Mouse (Mus musculus): ENCODE measurements around the gene Bach2. TPM values are rescaled to one million over a fixed set of nuclear protein-coding genes. Genes with fewer than 3 reads are reported as not detected.

The Bach2 gene
- polyA plus RNA-seq, 1 experiment = 14.1 TPM

DNA sequence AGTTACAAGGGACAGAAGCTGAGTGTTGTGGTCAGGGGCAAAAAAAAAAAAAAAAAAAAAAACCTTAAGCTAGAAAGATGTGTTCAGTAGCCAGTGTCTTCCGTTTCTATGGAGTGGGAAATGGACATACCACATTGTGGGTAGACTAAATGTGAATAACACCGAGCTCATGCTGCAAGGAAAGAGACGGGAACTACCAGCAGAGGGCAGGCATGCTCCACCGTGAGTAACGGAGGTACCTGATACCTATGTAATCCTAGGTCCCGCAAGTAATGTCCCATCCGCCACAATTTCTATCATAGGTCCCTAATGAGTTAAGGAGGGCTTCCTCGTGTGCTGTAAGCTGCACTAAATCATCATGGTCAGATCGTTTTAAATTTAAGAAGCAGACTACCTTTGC is 348.0 kb downstream of the Bach2 start:
- peak; percentile 45 to 67 for DNase-seq (ENCODE audit: low read depth in 1 of 2, low spot score in 2 of 2)
- TF ChIP-seq POLR2A (IDR thresholded peaks at IDR 0.05; ENCODE audit: low read depth, low read length) (no peak), CTCF (IDR thresholded peaks at IDR 0.05; ENCODE audit: extremely low read depth, insufficient read depth, insufficient read length, insufficient replicate concordance) (peak; percentile 69; the same call in 1 of the 2 replicates)
- no peak overlapping the region for H3K27ac ChIP-seq (ENCODE audit: insufficient read depth, low read length)
- H3K4me1 ChIP-seq (ENCODE audit: control insufficient read depth, insufficient read depth, insufficient read length) = peaks cover 8% of the 10 kb centered on the region; the same call in 1 of the 2 replicates
- H3K27me3 ChIP-seq (ENCODE audit: control insufficient read depth, insufficient read depth, low read length) = no peaks in the 10 kb centered on the region
- 0 out of 2 replicates have a peak, but pooled peaks cover 1% of the 10 kb centered on the region for H3K36me3 ChIP-seq (ENCODE audit: control insufficient read depth, insufficient read depth, low read length)
- H3K4me3 ChIP-seq (ENCODE audit: extremely low read depth, insufficient read depth, insufficient read length) = no peak overlapping the region
- WGBS = 13% methylated on average over 9 of the region's 9 CpGs

DNA sequence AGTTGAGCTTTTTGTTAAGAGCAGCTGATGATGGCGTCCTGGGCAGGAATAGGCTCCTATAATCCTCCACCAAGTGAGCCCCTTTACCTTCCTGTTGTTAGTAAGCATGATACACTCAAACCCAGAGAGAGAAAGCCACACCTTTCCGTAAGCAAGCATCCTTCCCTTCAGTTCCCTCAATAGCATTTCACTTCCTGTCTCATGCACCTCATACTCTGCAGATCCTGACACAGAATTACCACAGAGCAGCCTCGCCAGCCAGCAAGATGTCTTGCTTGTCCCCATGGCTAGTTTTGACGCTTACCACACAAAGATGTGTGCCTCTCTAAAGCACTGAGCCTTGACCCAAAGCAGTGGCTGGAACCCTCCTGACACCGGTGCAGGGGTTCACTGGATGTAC is 348.9 kb downstream of the Bach2 start:
- TF ChIP-seq POLR2A (IDR thresholded peaks at IDR 0.05; ENCODE audit: low read depth, low read length) = no peak
- TF ChIP-seq CTCF (IDR thresholded peaks at IDR 0.05; ENCODE audit: extremely low read depth, insufficient read depth, insufficient read length, insufficient replicate concordance) = no peak
- no peak for DNase-seq (ENCODE audit: low read depth in 1 of 2, low spot score in 2 of 2)
- Histone ChIP-seq H3K27ac (ENCODE audit: insufficient read depth, low read length) (no peak overlapping the region; the same call in 1 of the 2 replicates), H3K27me3 (ENCODE audit: control insufficient read depth, insufficient read depth, low read length) (no peaks in the 10 kb centered on the region), H3K36me3 (ENCODE audit: control insufficient read depth, insufficient read depth, low read length) (0 out of 2 replicates have a peak, but pooled peaks cover 1% of the 10 kb centered on the region), H3K4me1 (ENCODE audit: control insufficient read depth, insufficient read depth, insufficient read length) (peaks cover 8% of the 10 kb centered on the region; the same call in 1 of the 2 replicates), H3K4me3 (ENCODE audit: extremely low read depth, insufficient read depth, insufficient read length) (no peak overlapping the region)
- 48% methylated on average over 5 of the region's 5 CpGs for WGBS

DNA sequence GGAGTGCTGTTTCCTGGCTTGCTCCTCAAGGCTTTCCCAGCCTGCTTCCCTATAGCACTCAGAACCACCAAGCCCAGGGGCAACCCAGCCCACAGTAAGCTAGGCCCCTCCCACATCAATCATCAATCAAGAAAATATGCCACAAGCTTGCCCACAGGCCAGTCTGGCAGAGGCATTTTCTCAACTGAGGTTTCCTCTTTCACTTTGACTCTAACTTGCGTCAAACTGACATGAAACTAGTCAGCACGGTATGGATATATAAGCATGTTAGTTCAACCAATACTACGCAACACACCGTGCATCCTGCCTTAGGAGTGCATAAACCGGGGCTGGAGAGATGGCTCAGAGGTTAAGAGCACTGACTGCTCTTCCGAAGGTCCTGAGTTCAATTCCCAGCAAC is 349.6 kb downstream of the Bach2 start:
- Histone ChIP-seq H3K4me3 (ENCODE audit: extremely low read depth, insufficient read depth, insufficient read length) (no peak overlapping the region), H3K27ac (ENCODE audit: insufficient read depth, low read length) (no peak overlapping the region), H3K4me1 (ENCODE audit: control insufficient read depth, insufficient read depth, insufficient read length) (peaks cover 8% of the 10 kb centered on the region; the same call in 1 of the 2 replicates), H3K27me3 (ENCODE audit: control insufficient read depth, insufficient read depth, low read length) (no peaks in the 10 kb centered on the region), H3K36me3 (ENCODE audit: control insufficient read depth, insufficient read depth, low read length) (0 out of 2 replicates have a peak, but pooled peaks cover 1% of the 10 kb centered on the region)
- peak in 1 of 2 experiments; percentile 67 for DNase-seq (ENCODE audit: low read depth in 1 of 2, low spot score in 2 of 2)
- WGBS = 29% methylated on average over 6 of the region's 6 CpGs
- no peak for TF ChIP-seq CTCF (IDR thresholded peaks at IDR 0.05; ENCODE audit: extremely low read depth, insufficient read depth, insufficient read length, insufficient replicate concordance)
- TF ChIP-seq POLR2A (IDR thresholded peaks at IDR 0.05; ENCODE audit: low read depth, low read length) = no peak

DNA sequence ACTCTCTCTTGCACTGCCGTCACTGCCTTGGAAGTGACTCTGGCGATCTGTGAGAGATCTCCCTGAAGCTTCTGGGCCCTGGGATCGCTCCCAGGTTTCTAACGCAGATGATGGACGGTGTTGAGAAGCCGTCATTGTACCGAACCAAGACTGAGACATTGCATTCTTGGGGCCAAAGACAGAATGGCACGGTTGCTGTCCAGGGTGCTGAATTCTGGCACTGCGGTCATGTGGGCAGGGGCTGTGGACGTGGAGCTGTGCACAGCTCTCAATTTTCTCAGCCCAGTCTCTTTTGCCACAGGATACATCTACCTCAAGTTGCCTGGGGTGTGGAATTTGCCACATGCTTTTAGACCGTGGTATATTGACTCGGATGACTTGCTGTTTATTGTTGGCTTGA is 362.5 kb downstream of the Bach2 start:
- TF ChIP-seq POLR2A (IDR thresholded peaks at IDR 0.05; ENCODE audit: low read depth, low read length) = no peak
- TF ChIP-seq CTCF (IDR thresholded peaks at IDR 0.05; ENCODE audit: extremely low read depth, insufficient read depth, insufficient read length, insufficient replicate concordance) = no peak
- DNase-seq (ENCODE audit: low read depth in 1 of 2, low spot score in 2 of 2) = peak in 1 of 2 experiments; percentile 35
- H3K4me3 ChIP-seq (ENCODE audit: extremely low read depth, insufficient read depth, insufficient read length) = no peak overlapping the region
- H3K4me1 ChIP-seq (ENCODE audit: control insufficient read depth, insufficient read depth, insufficient read length) = no peaks in the 10 kb centered on the region
- WGBS = 25% methylated on average over 12 of the region's 12 CpGs
- no peaks in the 10 kb centered on the region for H3K36me3 ChIP-seq (ENCODE audit: control insufficient read depth, insufficient read depth, low read length)
- no peak overlapping the region for H3K27ac ChIP-seq (ENCODE audit: insufficient read depth, low read length)
- H3K27me3 ChIP-seq (ENCODE audit: control insufficient read depth, insufficient read depth, low read length) = no peaks in the 10 kb centered on the region

DNA sequence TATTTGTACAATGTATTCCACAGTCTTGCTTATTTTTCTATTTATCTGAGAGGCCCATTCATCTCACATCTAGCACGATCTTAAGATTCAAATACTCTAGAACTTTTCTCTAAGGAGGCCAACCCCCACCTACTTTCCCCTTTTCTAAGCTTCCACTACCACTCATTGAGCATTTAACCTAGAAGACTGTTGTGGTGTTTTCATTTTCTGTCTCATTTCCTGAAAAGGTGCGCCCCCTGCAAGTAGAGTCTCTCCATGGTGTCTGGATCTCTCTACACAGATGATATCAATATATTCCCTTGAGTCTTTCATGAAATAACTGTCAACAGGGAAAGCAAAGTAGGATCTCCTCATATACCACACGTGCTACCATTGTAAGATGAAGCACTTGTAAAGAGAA is 364.1 kb downstream of the Bach2 start, which contains the start of gene Gja10:
Gene Gja10 (minus strand): TSS at position 101 of the 400 bp plus-strand sequence.
- Histone ChIP-seq H3K36me3 (ENCODE audit: control insufficient read depth, insufficient read depth, low read length) (no peaks in the 10 kb centered on the region), H3K4me1 (ENCODE audit: control insufficient read depth, insufficient read depth, insufficient read length) (no peaks in the 10 kb centered on the region), H3K27me3 (ENCODE audit: control insufficient read depth, insufficient read depth, low read length) (no peaks in the 10 kb centered on the region), H3K4me3 (ENCODE audit: extremely low read depth, insufficient read depth, insufficient read length) (no peak within 1 kb of the TSS), H3K27ac (ENCODE audit: insufficient read depth, low read length) (no peak within 1 kb of the TSS)
- no peak for DNase-seq (ENCODE audit: low read depth in 1 of 2, low spot score in 2 of 2)
- 66% methylated on average over 3 of the region's 3 CpGs for WGBS
- no peak for TF ChIP-seq POLR2A (IDR thresholded peaks at IDR 0.05; ENCODE audit: low read depth, low read length)
- no peak for TF ChIP-seq CTCF (IDR thresholded peaks at IDR 0.05; ENCODE audit: extremely low read depth, insufficient read depth, insufficient read length, insufficient replicate concordance)

DNA sequence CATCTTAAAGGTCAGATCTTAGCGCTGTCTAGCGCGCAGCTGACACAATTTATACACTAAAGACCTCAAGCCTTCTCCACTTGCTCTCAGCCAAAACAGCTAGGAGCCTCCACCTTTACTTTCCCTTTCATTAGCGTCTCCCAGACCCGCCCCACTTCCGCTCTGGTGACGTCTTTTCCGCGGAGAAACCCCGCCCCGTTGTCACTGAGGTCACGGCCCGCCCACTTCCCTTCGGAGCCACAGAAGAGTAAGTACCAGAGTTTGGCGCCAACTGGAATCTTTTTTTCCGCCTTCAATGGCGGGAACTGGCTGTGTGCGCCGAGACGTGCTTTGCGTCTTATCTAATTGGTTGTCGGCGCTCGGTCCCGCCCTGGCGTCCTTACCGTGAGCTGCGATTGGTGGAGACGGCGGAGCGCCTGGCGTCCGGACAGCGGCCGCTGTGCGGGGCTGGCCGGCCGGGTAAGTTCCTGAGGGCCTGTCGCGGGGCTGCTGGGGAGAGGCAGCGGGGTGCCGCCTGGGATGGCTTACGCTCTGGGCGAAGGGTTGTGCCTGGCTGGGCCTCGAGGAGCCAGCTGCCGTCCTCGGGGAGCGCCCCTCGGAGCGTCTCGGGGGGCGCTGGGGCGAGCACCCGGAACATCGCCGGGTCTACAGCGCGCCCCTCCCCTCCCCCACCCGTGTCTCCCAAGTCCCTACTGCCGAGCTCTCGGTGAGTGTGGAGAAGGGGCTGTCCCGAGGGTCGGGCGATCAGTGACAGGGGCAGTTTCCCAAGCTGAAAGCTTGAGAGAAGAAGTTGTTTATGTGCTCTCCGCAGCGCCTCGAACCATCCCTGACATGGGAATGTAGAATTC is 376.7 kb downstream of the Bach2 start, which contains the start of gene Casp8ap2:
Gene Casp8ap2 (plus strand): TSS at position 418 of the 848 bp plus-strand sequence.
- Histone ChIP-seq H3K27ac (ENCODE audit: insufficient read depth, low read length) (peak within 1 kb of the TSS; percentile 88), H3K4me3 (ENCODE audit: extremely low read depth, insufficient read depth, insufficient read length) (peak within 1 kb of the TSS; percentile 94), H3K4me1 (ENCODE audit: control insufficient read depth, insufficient read depth, insufficient read length) (no peaks in the 10 kb centered on the region), H3K27me3 (ENCODE audit: control insufficient read depth, insufficient read depth, low read length) (no peaks in the 10 kb centered on the region), H3K36me3 (ENCODE audit: control insufficient read depth, insufficient read depth, low read length) (no peaks in the 10 kb centered on the region)
- WGBS = under 1% methylated on average over 67 of the region's 67 CpGs
- no peak for TF ChIP-seq CTCF (IDR thresholded peaks at IDR 0.05; ENCODE audit: extremely low read depth, insufficient read depth, insufficient read length, insufficient replicate concordance)
- TF ChIP-seq POLR2A (IDR thresholded peaks at IDR 0.05; ENCODE audit: low read depth, low read length) = peak; percentile 72
- peak; percentile 98 to 99 for DNase-seq (ENCODE audit: low read depth in 1 of 2, low spot score in 2 of 2)

All from spleen, adult 2 months (tissue).